Mouse (Mus musculus): ENCODE measurements around the gene Slc25a13.

DNA sequence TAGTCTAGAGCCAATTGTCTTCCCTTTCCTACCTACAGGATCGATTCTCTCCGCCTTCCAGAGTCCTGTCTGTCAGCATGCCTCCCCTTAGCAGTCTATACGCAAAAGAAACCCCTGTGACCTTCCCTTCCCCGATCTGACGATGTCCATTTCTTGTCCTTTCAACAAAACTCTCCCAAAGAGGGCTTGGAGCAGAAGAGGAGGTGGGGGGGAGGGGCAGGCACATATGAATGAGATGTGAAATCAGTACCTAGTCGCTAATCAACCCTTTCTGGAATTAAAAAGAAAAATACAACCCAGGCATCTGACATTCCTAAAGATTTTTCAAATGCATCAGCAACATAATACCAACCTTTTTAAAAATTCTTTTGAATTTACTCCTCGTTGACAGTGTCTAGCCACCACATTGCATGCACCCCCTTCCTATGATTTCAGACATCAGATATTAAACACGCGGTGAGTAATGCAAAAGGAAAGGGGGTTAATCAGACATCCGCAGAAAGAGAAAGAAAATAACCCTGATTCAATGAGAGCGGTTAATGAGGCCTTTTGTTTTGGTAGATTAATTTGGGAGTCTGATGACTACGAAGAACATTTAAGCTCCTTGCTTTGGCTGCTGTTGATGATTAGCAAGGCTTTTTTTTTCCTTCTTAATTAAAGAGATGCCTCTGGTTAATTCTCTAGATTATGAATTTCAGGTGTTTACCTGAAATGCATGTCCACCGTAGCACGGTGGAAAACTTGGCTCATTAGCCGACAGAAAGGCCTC is 43.6 kb downstream of the Slc25a13 start:
- no peak for TF ChIP-seq CTCF (IDR thresholded peaks at IDR 0.05; ENCODE audit: insufficient read depth, low read depth, low read length)
- no peak for TF ChIP-seq POLR2A (IDR thresholded peaks at IDR 0.05; ENCODE audit: insufficient read depth, low read depth, low read length)
